Mouse (Mus musculus): ENCODE data around the gene Tfap2e. TPM values are rescaled to one million over a fixed set of nuclear protein-coding genes. Genes with fewer than 3 reads are reported as not detected.
A peak's percentile ranks its signal among the peaks of the same experiment; 100 is the strongest.

Gene Tfap2e
- polyA plus RNA-seq, 1 experiment from 2014 or later, result not detected

DNA sequence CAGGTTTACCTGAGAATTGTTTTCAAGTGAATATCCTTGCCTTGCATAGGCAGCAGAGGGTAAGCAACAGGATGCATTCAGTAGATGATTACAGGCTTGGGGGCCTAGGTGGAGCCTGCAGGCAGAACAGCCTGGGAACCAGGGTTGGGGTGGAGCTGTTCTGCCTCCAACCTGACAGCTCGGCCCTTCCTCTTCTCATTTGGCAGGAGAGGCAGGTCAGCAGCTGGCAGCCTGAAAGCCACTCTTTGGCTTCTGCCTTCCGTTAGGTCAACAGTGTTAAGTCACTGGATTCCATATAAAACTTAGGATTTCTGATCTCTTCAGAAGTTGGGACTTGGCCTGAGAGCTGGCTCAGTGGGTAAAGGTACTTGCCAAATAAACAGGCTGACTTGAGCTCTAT, 6.9 kb upstream of the Tfap2e start:
- H3K4me2 ChIP-seq (replicated peaks; ENCODE audit: low read depth, low read length), result no peak overlapping the region
- 48% methylated on average over 2 of the region's 2 CpGs for WGBS
- H3K27ac ChIP-seq (ENCODE audit: low read length), result no peak overlapping the region
- H3K9ac ChIP-seq (replicated peaks; ENCODE audit: low read depth), result no peak overlapping the region
- H3K4me3 ChIP-seq (ENCODE audit: low read depth, low read length), result no peak overlapping the region
- H3K36me3 ChIP-seq (ENCODE audit: insufficient read depth, low read length), result no peaks in the 10 kb centered on the region
- H3K9me3 ChIP-seq (ENCODE audit: low read length), result no peaks in the 10 kb centered on the region
- DNase-seq (ENCODE audit: low spot score), result no peak
- H3K4me1 ChIP-seq (ENCODE audit: insufficient read depth, low read depth, low read length), result no peaks in the 10 kb centered on the region
- TF ChIP-seq CTCF (IDR thresholded peaks at IDR 0.05) (no peak), EP300 (IDR thresholded peaks at IDR 0.05) (no peak)
- ATAC-seq, result no peak
- peaks cover 7% of the 10 kb centered on the region; the same call in 1 of the 2 replicates for H3K27me3 ChIP-seq (replicated peaks; ENCODE audit: insufficient read depth, low read length)

- no peak overlapping the region for H3K9ac ChIP-seq (replicated peaks; ENCODE audit: low read depth)
- H3K4me2 ChIP-seq (replicated peaks; ENCODE audit: low read depth, low read length), result no peak overlapping the region
- ATAC-seq, result peak; percentile 57; the same call in 1 of the 2 replicates
Measured at GRCm38 (mm10) chr4:126741448-126741847, 5.4 kb upstream of the Tfap2e start.

GRCm38 (mm10) chr4:126739966-126740676, 4.1 kb upstream of the Tfap2e start:
- no peak for ATAC-seq
- DNase-seq (ENCODE audit: low spot score), result no peak
- WGBS, result 30% methylated on average over 10 of the region's 10 CpGs

More at GRCm38 (mm10) chr4:126741448-126741847, 5.4 kb upstream of the Tfap2e start:
- TF ChIP-seq EP300 (IDR thresholded peaks at IDR 0.05), result no peak
- peak; percentile 89 for TF ChIP-seq CTCF (IDR thresholded peaks at IDR 0.05)
- no peaks in the 10 kb centered on the region for H3K9me3 ChIP-seq (ENCODE audit: low read length)
- H3K36me3 ChIP-seq (ENCODE audit: insufficient read depth, low read length), result no peaks in the 10 kb centered on the region
- 2% methylated on average over 12 of the region's 12 CpGs for WGBS
- no peak overlapping the region for H3K27ac ChIP-seq (ENCODE audit: low read length)
- H3K4me1 ChIP-seq (ENCODE audit: insufficient read depth, low read depth, low read length), result no peaks in the 10 kb centered on the region
- no peak overlapping the region for H3K4me3 ChIP-seq (ENCODE audit: low read depth, low read length)
- H3K27me3 ChIP-seq (replicated peaks; ENCODE audit: insufficient read depth, low read length), result peaks cover 17% of the 10 kb centered on the region; the same call in 1 of the 2 replicates
- DNase-seq (ENCODE audit: low spot score), result peak; percentile 78

GRCm38 (mm10) chr4:126735382-126736000, 549 bp downstream of the Tfap2e start:
- H3K4me2 ChIP-seq (replicated peaks; ENCODE audit: low read depth, low read length), result peak overlapping the region; percentile 55
- H3K27ac ChIP-seq (ENCODE audit: low read length), result no peak overlapping the region
- TF ChIP-seq CTCF (IDR thresholded peaks at IDR 0.05), result no peak
- no peak for TF ChIP-seq EP300 (IDR thresholded peaks at IDR 0.05)
- H3K36me3 ChIP-seq (ENCODE audit: insufficient read depth, low read length), result no peaks in the 10 kb centered on the region
- H3K27me3 ChIP-seq (replicated peaks; ENCODE audit: insufficient read depth, low read length), result peaks cover 70% of the 10 kb centered on the region
- peak overlapping the region; percentile 33 for H3K4me3 ChIP-seq (ENCODE audit: low read depth, low read length)
- no peak overlapping the region for H3K9ac ChIP-seq (replicated peaks; ENCODE audit: low read depth)
- DNase-seq (ENCODE audit: low spot score) (no peak), ATAC-seq (peak; percentile 25)
- no peaks in the 10 kb centered on the region for H3K9me3 ChIP-seq (ENCODE audit: low read length)
- peaks cover 5% of the 10 kb centered on the region; the same call in 1 of the 2 replicates for H3K4me1 ChIP-seq (ENCODE audit: insufficient read depth, low read depth, low read length)
- WGBS, result 4% methylated on average over 30 of the region's 62 CpGs

More at GRCm38 (mm10) chr4:126739966-126740676, 4.1 kb upstream of the Tfap2e start:
- no peak overlapping the region for H3K27ac ChIP-seq (ENCODE audit: low read length)
- H3K4me1 ChIP-seq (ENCODE audit: insufficient read depth, low read depth, low read length), result peaks cover 5% of the 10 kb centered on the region; the same call in 1 of the 2 replicates
- TF ChIP-seq EP300 (IDR thresholded peaks at IDR 0.05), result no peak
- TF ChIP-seq CTCF (IDR thresholded peaks at IDR 0.05), result peak; percentile 58
- no peak overlapping the region for H3K9ac ChIP-seq (replicated peaks; ENCODE audit: low read depth)
- peaks cover 30% of the 10 kb centered on the region for H3K27me3 ChIP-seq (replicated peaks; ENCODE audit: insufficient read depth, low read length)
- no peak overlapping the region for H3K4me3 ChIP-seq (ENCODE audit: low read depth, low read length)
- no peak overlapping the region for H3K4me2 ChIP-seq (replicated peaks; ENCODE audit: low read depth, low read length)
- no peaks in the 10 kb centered on the region for H3K36me3 ChIP-seq (ENCODE audit: insufficient read depth, low read length)
- H3K9me3 ChIP-seq (ENCODE audit: low read length), result no peaks in the 10 kb centered on the region

DNA sequence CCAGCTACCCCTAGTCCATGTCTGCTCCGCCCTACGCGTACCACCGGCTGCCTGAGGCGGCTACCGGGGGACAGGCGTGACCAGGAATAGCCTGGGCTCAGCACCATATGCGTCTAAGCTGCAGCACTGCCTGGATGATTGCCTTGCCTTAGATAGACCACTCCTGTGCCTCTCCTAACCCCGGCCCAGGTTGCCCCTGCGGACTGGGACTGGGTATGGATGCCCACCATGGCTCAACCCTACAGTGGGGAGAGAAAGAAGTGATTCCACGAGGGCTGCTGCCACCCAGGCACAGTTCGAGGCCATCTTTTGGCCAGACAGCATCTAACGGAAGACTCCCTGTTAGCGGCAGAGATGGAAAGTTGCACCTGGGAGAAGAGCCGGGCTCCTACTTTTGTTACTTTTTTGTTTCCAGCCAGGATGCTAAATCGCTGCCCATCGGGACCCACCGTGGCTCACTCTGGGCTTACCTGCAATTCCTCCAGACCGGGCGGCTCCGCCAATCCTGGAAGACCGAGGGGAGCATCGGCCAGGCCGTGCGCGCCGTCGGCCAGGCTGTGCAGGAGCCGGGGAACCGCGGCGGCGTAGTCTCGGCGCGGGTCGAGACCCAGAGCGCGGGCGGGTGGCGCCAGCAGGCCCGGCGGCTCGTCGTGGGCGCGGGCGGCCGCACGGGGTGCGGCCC, 1.2 kb downstream of the Tfap2e start:
- peak; percentile 7; the same call in 1 of the 2 replicates for ATAC-seq
- H3K4me2 ChIP-seq (replicated peaks; ENCODE audit: low read depth, low read length), result peak overlapping the region; percentile 55
- no peak overlapping the region for H3K27ac ChIP-seq (ENCODE audit: low read length)
- 7% methylated on average over 39 of the region's 51 CpGs for WGBS
- peak overlapping the region; percentile 33 for H3K4me3 ChIP-seq (ENCODE audit: low read depth, low read length)
- H3K4me1 ChIP-seq (ENCODE audit: insufficient read depth, low read depth, low read length), result peaks cover 5% of the 10 kb centered on the region; the same call in 1 of the 2 replicates
- TF ChIP-seq CTCF (IDR thresholded peaks at IDR 0.05) (no peak), EP300 (IDR thresholded peaks at IDR 0.05) (no peak)
- no peak for DNase-seq (ENCODE audit: low spot score)
- H3K36me3 ChIP-seq (ENCODE audit: insufficient read depth, low read length), result no peaks in the 10 kb centered on the region
- H3K27me3 ChIP-seq (replicated peaks; ENCODE audit: insufficient read depth, low read length), result peaks cover 76% of the 10 kb centered on the region
- H3K9me3 ChIP-seq (ENCODE audit: low read length), result no peaks in the 10 kb centered on the region
- no peak overlapping the region for H3K9ac ChIP-seq (replicated peaks; ENCODE audit: low read depth)
